Mouse (Mus musculus): ENCODE measurements around the gene Lrmda. TPM values are rescaled to one million over a fixed set of nuclear protein-coding genes. Genes with fewer than 3 reads are reported as not detected.

The Lrmda gene
- total RNA-seq, 2 experiments from 2014 or later = 2.6 to 2.9 TPM

DNA sequence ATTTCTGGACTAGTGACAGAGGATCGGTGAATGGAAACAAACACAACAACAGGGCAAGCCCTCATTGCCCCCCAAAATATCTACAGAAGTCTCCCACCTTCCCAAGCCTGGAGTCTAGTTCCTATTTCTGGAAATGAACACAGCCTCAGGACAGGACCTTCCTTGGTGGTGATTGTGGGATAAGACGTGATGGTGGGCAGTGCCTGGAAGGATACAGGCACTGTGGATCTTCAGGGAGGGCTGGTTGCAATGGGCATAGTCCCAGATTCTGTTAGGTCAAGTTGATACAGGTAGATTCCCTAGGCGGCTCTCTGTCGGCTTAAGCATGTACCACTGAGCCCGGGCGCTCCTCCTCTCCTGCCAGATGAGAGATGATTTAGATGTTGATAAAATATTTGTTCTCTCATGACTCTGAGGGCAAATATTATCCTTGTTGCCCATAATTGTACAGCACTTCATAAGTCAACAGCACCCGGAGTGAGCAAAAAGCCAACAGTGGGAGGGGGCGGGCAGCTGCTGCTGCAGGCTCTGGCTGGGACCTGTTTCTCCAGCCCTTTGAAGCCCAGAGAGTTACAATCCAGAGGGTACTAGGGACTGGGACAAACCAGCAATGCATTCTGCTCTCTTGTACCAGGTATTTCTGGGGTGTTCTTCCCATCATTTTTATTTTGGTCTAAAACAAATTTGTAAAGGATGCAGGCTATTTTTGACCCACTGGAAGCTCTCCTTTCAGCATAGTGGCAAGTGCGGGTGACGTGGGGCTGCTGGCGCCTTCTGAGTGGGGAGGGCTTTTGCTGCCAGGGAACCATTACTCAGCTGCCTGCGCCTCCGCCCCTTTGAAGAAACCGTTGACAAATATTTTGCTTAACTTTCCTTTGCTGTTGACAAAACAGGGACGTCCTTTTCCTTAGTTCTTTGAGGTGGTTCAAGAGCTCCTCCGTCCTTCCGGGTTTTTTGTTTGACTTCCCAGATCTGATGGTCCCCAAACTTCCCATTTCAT, 630.8 kb downstream of the Lrmda start:
- no peak for TF ChIP-seq CTCF (IDR thresholded peaks at IDR 0.05)
- H3K4me3 ChIP-seq = peak overlapping the region; percentile 40
- DNase-seq = peak; percentile 76

DNA sequence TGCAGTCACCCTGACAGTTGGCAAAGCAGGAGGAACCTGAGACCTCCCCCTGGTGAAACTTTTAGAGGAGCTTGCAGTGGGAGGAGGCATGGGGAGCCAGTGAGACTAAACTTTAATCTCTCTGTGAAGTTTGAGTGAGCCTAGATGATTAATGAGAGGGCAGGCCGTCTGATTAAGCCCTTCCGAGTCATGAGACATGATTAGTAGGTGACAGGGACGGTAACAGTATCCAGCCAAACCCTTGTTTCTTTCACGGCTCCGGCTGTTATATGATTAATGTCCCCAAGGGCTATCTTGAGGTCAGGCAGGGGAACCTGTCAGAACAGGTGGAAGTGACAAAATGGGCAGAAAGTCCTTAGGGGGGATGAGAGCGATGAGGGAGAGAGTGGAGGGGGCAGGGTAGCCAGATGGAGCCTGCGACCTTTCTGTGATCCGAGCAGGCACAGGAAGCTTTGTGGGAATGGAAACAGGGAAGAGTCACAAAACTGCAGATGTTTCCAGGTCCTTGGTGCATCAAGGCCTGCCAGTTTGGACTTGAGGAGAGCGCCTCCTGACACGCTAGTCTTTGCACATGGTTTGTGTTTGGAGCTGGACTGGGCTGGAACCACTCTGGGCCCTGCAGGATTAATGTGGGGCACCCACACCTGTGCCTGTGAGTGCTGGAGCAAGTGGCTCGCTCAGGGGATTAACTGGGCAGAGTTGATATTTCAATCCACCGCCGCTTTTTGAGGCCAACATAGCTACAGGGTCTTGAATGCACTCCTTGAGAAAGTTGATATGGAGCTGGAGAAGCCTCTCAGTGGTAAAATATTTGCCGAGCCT, 631.8 kb downstream of the Lrmda start:
- no peak for TF ChIP-seq CTCF (IDR thresholded peaks at IDR 0.05)
- Histone ChIP-seq H3K27ac (peak overlapping the region; percentile 86), H3K4me3 (no peak overlapping the region; the same call in 1 of the 2 replicates)
- intact Hi-C loops (cut with DNase I) = loop anchor here (5.0 kb wide), 1 partner anchor 664 kb away; the partner anchor contains the start of gene Zfp503
- DNase-seq = peak; percentile 69

More for the DNA sequence above, 630.8 kb downstream of the Lrmda start:
- H3K27ac ChIP-seq = peak overlapping the region; percentile 86
- intact Hi-C loops (cut with DNase I) = loop anchor here (1.0 to 5.0 kb wide), 3 partner anchors 23 to 663 kb away; partner anchors contain the start of gene Zfp503

DNA sequence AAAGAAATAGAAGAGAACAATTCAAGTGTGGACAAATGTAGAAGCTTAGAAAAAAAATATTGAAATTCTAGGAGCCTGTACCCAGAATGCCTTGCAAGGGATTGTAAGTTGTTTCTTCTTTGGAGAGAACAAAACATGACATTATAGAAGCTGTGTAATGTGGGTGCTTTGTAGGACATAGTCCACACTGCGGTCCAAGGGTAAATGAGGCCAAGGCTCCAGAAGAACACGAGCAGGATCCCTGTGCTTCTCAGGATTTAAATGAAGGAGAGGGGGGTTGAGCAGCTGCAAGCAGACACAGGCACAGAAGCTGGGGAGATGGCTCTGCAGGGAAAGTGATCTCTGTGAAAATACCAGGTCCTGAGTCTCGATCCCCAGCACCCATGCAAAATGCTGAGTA, 643.0 kb downstream of the Lrmda start:
- intact Hi-C loops (cut with DNase I) = no loop called here
- H3K27ac ChIP-seq = no peak overlapping the region
- H3K4me3 ChIP-seq = no peak overlapping the region
- no peak for DNase-seq
- no peak for TF ChIP-seq CTCF (IDR thresholded peaks at IDR 0.05)

DNA sequence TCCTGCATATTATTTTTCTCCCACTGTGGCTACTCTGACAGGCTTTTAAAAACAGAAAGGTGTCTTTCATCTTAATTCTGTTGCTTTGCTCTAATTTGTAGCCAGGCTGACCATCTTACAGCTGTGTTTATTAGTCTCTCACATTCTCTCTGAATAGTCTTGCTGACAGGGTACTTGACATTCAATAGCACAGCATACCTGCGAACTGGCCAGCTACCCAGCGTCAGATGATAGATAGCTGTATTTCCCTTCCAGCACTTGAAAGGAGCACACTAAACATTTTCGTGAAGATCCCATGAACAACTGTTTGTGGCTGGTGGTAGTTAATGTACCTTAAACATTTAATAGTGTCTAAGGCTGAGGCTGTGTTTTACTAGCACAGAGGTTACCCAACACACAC, 646.9 kb downstream of the Lrmda start:
- intact Hi-C loops (cut with DNase I) = no loop called here
- H3K27ac ChIP-seq = peak overlapping the region; percentile 71
- no peak for TF ChIP-seq CTCF (IDR thresholded peaks at IDR 0.05)
- DNase-seq = peak; percentile 66
- no peak overlapping the region for H3K4me3 ChIP-seq

DNA sequence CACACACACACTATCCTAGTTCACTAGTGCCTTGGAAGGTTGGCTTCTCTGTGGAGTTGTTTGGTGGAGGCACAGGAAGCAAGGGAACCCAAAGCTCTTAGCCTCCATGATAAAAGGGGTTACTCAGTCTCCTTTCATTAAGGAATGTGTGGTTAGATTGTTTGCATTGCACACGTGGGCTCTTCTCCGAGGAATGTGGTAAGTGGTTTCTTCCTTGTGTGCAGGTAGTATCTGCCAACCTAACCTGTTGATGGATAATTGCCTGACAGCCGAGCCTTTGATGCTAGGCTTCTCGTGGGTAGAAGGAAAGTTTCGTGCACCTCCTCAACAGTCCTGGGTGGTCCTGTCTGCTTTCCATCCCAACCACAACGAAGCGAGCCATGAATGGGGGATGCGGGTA, 648.8 kb downstream of the Lrmda start:
- H3K4me3 ChIP-seq = no peak overlapping the region
- intact Hi-C loops (cut with DNase I) = no loop called here
- no peak overlapping the region for H3K27ac ChIP-seq
- DNase-seq = no peak
- no peak for TF ChIP-seq CTCF (IDR thresholded peaks at IDR 0.05)

DNA sequence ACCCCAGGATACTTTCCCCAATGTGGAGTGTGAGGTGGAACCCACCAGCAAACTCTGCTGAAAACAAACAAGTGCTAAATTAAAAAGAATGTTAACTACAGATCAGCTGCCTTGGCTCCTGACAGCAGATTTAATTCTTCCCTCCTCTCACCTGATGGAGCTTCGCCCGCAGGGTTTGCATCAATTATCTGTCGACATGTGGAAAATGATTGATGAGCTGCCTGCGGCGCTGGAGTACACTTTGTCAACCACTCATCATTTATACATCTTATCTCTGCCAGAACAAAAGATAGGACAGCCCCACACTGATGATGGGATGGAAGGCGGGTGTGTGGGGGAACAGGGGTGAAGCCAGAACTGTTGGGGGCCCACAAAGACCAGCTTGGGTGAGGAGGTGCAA, 649.2 kb downstream of the Lrmda start:
- intact Hi-C loops (cut with DNase I) = no loop called here
- no peak overlapping the region for H3K4me3 ChIP-seq
- no peak for DNase-seq
- no peak overlapping the region for H3K27ac ChIP-seq
- no peak for TF ChIP-seq CTCF (IDR thresholded peaks at IDR 0.05)

DNA sequence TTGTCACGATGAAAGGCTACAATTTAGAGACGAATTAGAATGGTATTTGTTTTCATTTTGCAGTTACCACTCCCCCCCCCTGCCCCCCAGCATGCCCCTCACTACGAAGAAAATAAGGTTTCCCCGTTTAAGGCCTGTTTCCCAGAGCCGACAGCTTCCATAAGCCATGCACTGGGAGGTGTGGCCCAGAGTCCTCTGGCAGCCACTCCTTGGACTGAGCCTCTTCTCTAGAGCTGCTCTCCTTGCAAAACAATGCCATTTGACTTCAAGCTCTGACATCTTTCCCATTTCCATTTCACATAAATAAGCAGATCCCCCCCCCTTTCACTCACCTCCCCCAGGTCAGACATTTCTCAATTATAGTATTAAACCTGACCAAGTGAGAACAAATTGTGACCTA, 654.1 kb downstream of the Lrmda start:
- H3K4me3 ChIP-seq = no peak overlapping the region
- no peak for TF ChIP-seq CTCF (IDR thresholded peaks at IDR 0.05)
- DNase-seq = no peak
- intact Hi-C loops (cut with DNase I) = no loop called here
- no peak overlapping the region for H3K27ac ChIP-seq

DNA sequence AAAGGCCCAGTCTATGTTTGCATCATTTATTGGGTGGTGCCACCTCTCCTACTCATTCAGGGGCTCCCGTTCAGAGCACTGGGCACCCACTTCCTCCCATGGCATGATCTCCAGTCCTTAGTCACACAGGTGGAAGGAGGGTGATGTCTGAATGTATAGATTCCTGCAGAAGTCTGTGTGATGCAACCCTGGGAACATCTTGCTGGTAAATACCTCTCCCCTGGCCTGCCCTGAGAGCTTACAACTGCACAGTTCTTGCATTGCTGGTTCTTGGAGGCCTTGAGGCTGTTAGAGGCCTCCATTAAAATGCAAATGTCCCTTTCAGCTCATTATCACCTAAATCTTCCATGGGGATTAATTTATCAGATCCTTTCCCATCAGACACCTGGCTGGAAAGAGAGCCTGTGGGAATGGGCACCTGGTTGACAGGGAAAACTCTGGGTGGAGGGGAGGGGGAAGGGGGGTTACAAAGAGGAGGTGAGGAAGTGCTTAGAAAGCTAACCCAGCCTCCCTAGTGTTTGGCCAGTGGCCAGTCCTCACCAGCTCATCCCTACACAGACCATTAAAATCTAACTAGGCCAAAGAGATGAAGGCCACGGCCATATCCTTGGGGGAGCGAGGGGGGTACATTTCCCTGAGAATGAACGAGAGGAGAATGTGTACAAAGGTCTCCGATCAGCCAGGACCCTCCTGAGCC, 659.6 kb downstream of the Lrmda start:
- intact Hi-C loops (cut with DNase I) = no loop called here
- no peak for DNase-seq
- Histone ChIP-seq H3K27ac (no peak overlapping the region), H3K4me3 (no peak overlapping the region)
- TF ChIP-seq CTCF (IDR thresholded peaks at IDR 0.05) = no peak

DNA sequence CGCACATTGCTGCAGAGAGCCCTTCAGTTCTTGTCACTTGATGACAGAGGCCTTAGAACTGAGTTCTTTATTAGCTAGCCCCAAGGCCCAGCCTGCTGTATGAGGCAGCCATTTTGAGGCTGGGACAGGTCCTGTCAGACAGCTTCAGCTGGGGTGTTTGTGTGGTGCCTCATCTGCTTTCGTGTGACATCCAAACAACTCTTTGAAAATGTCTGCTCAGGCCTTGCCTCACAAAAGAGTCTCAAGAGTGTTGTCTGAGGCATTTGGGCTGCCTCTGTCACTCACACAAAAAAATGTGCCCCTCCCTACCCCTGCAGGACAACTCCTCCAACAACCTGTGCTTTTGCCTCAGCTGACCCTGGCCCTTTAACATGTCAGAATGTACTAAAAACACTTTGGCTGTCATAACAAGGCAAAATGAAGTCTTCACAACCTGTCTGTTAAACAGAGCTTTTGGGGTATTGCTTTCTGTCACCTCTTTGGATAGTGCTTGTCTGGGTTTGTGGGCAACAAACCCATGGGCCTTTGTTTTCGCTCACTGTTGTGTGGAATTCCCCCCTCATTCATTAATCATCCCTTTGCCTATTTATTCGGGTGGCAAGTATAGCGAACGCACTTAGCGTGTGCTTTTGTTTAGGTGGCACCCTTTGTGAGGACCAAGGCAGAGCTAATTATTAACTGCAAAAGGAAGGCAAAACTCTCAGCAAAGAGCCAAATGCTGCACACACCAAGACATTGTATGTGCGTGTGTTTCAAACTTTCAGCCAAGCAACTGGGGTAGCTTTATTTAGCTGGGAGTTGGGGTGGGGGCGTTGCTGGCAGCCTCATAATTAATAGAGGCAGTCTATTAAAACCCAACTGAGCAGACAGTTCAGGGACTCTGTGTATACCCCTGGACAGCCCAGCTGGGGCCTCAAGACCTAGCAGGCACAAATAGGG, 660.5 kb downstream of the Lrmda start:
- no peak for TF ChIP-seq CTCF (IDR thresholded peaks at IDR 0.05)
- no peak overlapping the region for H3K4me3 ChIP-seq
- H3K27ac ChIP-seq = no peak overlapping the region
- no peak for DNase-seq
- intact Hi-C loops (cut with DNase I) = no loop called here

DNA sequence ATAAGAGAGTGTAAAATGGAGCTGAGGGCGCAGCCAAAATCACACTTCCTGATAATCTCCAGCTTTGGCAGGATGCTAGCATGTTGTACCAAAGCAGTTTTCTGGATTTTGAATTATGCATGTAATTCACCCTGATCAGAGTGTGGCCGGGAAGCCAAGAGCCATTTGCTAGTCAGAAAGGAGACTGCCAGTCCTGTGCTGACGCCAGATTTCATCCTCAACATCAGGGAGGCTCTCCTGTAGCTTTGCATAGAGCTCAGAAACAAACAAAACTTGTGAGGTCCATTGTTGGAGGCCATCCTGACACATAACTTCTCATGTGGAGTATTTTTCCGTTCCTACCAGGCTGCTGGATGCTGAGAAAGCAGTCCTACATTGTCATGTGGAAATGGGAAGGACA, 667.4 kb downstream of the Lrmda start:
- TF ChIP-seq CTCF (IDR thresholded peaks at IDR 0.05) = no peak
- DNase-seq = peak; percentile 41
- H3K4me3 ChIP-seq = no peak overlapping the region
- peak overlapping the region; percentile 35; the same call in 1 of the 2 replicates for H3K27ac ChIP-seq
- intact Hi-C loops (cut with DNase I) = no loop called here

DNA sequence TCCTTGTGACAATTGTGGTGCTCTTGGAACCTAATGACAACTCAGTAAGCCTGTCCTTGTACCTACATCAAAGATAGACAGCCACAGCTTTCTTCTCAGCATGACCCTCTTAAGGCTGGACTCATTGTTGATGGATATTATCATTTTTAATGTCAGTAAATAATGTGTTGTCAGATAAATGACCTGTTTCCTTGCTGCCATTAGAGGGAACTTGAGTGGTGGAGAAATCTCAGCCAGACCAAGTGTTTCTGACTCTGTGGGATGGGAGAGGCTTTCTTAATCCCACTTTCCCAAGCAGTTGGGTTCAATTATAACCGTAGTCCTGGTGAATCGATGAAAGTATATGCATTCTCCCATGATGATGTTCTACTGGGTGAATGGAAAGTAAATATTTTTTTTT, 668.9 kb downstream of the Lrmda start:
- intact Hi-C loops (cut with DNase I) = no loop called here
- no peak for TF ChIP-seq CTCF (IDR thresholded peaks at IDR 0.05)
- DNase-seq = no peak
- H3K4me3 ChIP-seq = no peak overlapping the region
- H3K27ac ChIP-seq = no peak overlapping the region

Data from gastrocnemius, adult 2 months (tissue).